Mouse (Mus musculus) ES-E14 (cell line): ENCODE measurements around the gene Nfatc4. TPM values are rescaled to one million over a fixed set of nuclear protein-coding genes. Genes with fewer than 3 reads are reported as not detected.

ENCODE experiments used
- DNase-seq: peaks from one replicate; pipeline ENCODE4 v3.0.0-alpha.2; 2013; ENCODE audit warnings: low read depth, low spot score
- H3K27ac ChIP-seq: 2 replicates; pipeline ENCODE4 v1.5.1; 2012; ENCODE audit warnings: low read depth, mild to moderate bottlenecking, low read length, moderate library complexity, mixed read lengths; ENCODE audit not compliant: poor library complexity, insufficient read depth, severe bottlenecking
- H3K36me3 ChIP-seq: 2 replicates; pipeline ENCODE4 v1.6.1; 2012; ENCODE audit warnings: mild to moderate bottlenecking, low read length, moderate library complexity, mixed read lengths; ENCODE audit not compliant: control insufficient read depth, poor library complexity, insufficient read depth, severe bottlenecking
- H3K4me1 ChIP-seq, 2 experiments: fragments of 150-350 bp in 1 of 2; sonication (generic) in 1 of 2; 2 replicates each; pipeline ENCODE4 v1.6.1; 2012; ENCODE audit warnings: low read length in 2 of 2, mild to moderate bottlenecking in 1 of 2, mixed read lengths in 1 of 2; ENCODE audit not compliant: control insufficient read depth in 2 of 2, insufficient read depth in 2 of 2, poor library complexity in 1 of 2
- H3K4me3 ChIP-seq, 2 experiments: fragments of 150-350 bp in 1 of 2; sonication (generic) in 1 of 2; 2 replicates each; pipeline ENCODE4 v1.5.1; 2012; ENCODE audit warnings: low read length in 2 of 2, low read depth in 1 of 2, mild to moderate bottlenecking in 1 of 2, mixed read lengths in 1 of 2; ENCODE audit not compliant: insufficient read depth in 1 of 2, poor library complexity in 1 of 2, severe bottlenecking in 1 of 2
- H3K9ac ChIP-seq: 2 replicates; pipeline ENCODE4 v1.6.1; 2012; ENCODE audit warnings: low read depth, mild to moderate bottlenecking, low read length, mixed read lengths; ENCODE audit not compliant: poor library complexity, insufficient read depth, severe bottlenecking
- H3K9me3 ChIP-seq: fragments of 150-350 bp; sonication (generic); 2 replicates; pipeline ENCODE4 v1.6.1; 2012; ENCODE audit warnings: low read depth, mild to moderate bottlenecking, low read length; ENCODE audit not compliant: control insufficient read depth, insufficient read depth
- CHD2 ChIP-seq: IDR thresholded peaks from 2 replicates; pipeline ENCODE4 v1.6.1; 2014; ENCODE audit warnings: mild to moderate bottlenecking, low read depth, low read length, inconsistent platforms
- HCFC1 ChIP-seq: IDR thresholded peaks from 2 replicates; pipeline ENCODE4 v1.6.1; 2012; ENCODE audit warnings: low read length, inconsistent platforms, borderline replicate concordance; ENCODE audit not compliant: insufficient read depth
- MAFK ChIP-seq: IDR thresholded peaks from 2 replicates; pipeline ENCODE4 v1.6.1; 2014; ENCODE audit warnings: mild to moderate bottlenecking, low read depth, low read length, inconsistent platforms; ENCODE audit not compliant: insufficient read depth
- ZC3H11A ChIP-seq: IDR thresholded peaks from 2 replicates; pipeline ENCODE4 v1.6.1; 2012; ENCODE audit warnings: low read depth, mild to moderate bottlenecking, inconsistent platforms, low read length, borderline replicate concordance
- ZNF384 ChIP-seq: IDR thresholded peaks from 2 replicates; pipeline ENCODE4 v1.6.1; 2012; ENCODE audit warnings: low read depth, low read length, inconsistent platforms
- in situ Hi-C, 2 experiments: fragments of 600-800 bp; cut with MboI; formaldehyde crosslinking; loops; one replicate each; pipeline ENCODE4 v1.15.1; 2025; ENCODE audit warnings: low sequenced_read_pairs in 2 of 2, inconsistent platforms in 1 of 2; ENCODE audit not compliant: unreplicated experiment in 2 of 2
- total RNA-seq: library from RNA; depleted of rRNA; stranded (reverse); fragments of 300-350 nt; gene quantifications from 2 replicates; pipeline ENCODE4 v1.2.3, GENCODE M21; 2012

Gene Nfatc4
- total RNA-seq, 1 experiment: 6.4 TPM

DNA sequence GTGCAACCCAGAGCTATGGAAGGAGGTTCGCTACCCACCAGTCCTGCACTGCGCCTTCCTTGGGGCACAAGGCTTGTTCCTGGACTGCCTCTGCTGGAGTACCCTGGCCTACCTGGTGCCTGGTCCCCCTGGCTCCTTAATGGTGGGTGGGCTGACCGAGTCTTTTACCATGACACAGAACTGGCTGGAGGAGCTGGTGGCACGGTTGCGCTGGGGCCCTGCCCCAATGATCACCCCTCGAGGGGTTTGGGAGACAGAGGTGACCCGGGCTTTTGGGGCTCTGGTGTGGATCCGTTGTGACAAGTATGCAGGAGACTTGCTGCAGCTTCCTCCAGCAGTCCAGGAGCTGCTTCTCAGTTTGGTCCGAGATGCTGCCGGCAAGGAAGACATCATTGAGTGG is 40.0 kb downstream of the Nfatc4 start:
- Histone ChIP-seq H3K9me3 (no peaks in the 10 kb centered on the region), H3K4me3 (peak overlapping the region; percentile 10 to 61; a peak in 2 of 4 replicates), H3K36me3 (peaks cover 17% of the 10 kb centered on the region), H3K9ac (peak overlapping the region; percentile 3; the same call in 1 of the 2 replicates), H3K27ac (no peak overlapping the region), H3K4me1 (peaks cover 4 to 6% of the 10 kb centered on the region in 2 experiments; a peak in 3 of 4 replicates)
- TF ChIP-seq ZNF384 (no peak), HCFC1 (no peak), CHD2 (no peak), MAFK (no peak), ZC3H11A (no peak)
- DNase-seq: no peak
- in situ Hi-C loops: no loop called here

DNA sequence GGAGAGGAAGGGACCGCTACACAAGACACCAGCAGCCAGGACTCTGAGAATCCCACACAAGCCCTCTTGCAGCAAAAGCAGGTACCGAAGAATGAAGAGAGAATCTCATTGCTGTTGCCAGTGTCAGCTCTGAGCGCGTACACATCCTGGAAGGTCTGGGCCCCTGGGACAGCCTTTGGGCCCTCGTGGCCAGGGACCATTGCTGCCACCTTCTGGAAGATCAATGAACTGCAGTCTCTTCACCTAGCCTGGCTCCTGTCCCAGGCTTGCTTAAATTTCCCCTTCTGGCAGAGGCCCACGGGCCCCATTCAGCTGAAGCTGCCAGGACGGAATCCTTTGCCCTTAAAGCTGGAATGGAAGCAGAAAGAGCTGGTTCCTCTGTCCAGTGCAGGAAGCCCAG is 40.8 kb downstream of the Nfatc4 start:
- peak; percentile 58; the same call in 1 of the 2 replicates for TF ChIP-seq ZC3H11A
- no peak for TF ChIP-seq MAFK
- H3K9me3 ChIP-seq: no peaks in the 10 kb centered on the region
- H3K27ac ChIP-seq: no peak overlapping the region
- H3K4me1 ChIP-seq: peaks cover 4 to 6% of the 10 kb centered on the region in 2 experiments; a peak in 3 of 4 replicates
- peaks cover 17% of the 10 kb centered on the region for H3K36me3 ChIP-seq
- peak; percentile 78 for DNase-seq
- H3K9ac ChIP-seq: peak overlapping the region; percentile 3; the same call in 1 of the 2 replicates
- in situ Hi-C loops: no loop called here
- H3K4me3 ChIP-seq: peak overlapping the region; percentile 10 to 61

DNA sequence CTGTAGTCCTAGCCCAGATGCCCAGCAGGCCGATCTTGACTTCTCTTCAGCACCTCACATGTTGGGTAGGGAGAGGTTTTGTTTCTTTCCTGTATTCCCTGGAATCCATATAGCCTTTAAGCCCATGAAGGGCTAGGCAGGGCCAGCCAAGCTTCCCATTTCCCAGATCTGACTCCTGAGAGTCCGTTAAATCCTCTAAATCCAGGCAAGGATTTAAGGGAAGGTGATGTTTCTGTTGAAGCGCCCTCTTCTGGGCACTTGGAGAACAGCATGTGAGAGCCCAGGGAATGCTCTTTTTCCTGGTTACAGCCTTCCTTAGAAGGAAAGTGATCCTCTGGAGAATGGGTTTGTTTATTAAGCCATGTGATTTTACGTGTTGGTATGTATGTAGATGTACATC is 44.0 kb downstream of the Nfatc4 start:
- peak; percentile 63 for DNase-seq
- Histone ChIP-seq H3K9me3 (no peaks in the 10 kb centered on the region), H3K36me3 (peaks cover 37% of the 10 kb centered on the region), H3K4me3 (no peak overlapping the region), H3K4me1 (peaks cover 4 to 8% of the 10 kb centered on the region in 2 experiments; a peak in 3 of 4 replicates), H3K27ac (no peak overlapping the region), H3K9ac (no peak overlapping the region)
- TF ChIP-seq HCFC1: no peak
- peak; percentile 13; the same call in 1 of the 2 replicates for TF ChIP-seq ZC3H11A
- in situ Hi-C loops: no loop called here

DNA sequence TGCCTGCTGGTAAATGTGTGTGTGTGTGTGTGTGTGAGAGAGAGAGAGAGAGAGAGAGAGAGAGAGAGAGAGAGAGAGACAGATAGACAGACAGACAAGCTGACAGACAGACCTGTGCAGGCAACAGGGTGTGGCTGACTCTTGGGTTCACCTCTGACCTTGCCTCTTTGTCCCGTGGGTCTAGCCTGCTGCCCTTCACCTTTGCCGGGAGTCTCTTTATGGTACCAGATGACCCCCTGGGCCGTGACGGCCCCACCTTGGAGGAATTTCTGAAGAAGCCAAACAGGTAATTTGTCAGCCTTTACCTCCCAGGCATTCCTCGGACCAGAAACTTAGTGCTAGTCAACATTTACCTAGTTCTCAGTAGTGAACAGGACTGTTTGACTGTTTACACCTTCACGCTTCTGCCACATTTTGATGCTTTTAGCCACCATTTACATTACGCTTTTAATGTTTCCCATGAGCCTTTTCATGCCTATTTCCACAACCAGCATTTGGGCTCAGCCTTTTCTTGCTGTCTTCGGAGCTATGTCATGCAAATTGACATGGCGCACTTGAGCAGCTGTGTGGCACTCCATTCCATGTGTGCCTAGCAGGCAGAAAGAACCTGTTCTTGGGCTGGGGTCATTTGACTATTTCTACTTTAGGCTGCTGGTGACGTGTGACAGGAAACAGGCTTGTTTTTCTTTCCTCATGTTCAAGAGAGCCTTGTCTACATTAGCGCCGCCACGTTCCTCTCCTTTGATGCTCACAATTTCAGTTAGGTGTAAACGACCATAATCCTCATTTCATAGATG is 45.5 kb downstream of the Nfatc4 start:
- DNase-seq: no peak
- no peaks in the 10 kb centered on the region for H3K9me3 ChIP-seq
- peaks cover 37% of the 10 kb centered on the region for H3K36me3 ChIP-seq
- H3K4me3 ChIP-seq: no peak overlapping the region; a peak in 1 of 4 replicates
- H3K9ac ChIP-seq: no peak overlapping the region
- no peak for TF ChIP-seq ZC3H11A
- TF ChIP-seq MAFK: no peak
- no peak for TF ChIP-seq HCFC1
- TF ChIP-seq ZNF384: no peak
- TF ChIP-seq CHD2: no peak
- H3K27ac ChIP-seq: peak overlapping the region; percentile 66
- in situ Hi-C loops: no loop called here
- H3K4me1 ChIP-seq: peaks cover 1 to 7% of the 10 kb centered on the region in 2 experiments; a peak in 3 of 4 replicates
